Mouse (Mus musculus) embryonic facial prominence, embryonic 12.5 days (tissue): ENCODE data around the gene Epn2. TPM values are rescaled to one million over a fixed set of nuclear protein-coding genes. Genes with fewer than 3 reads are reported as not detected.
"Not testable (repeated sequence)": the region's sequence is repeated elsewhere in the genome, so short reads cannot be mapped to it uniquely, and the experiment has no call there.

Experiments used
- ATAC-seq: fragments of 200-750 bp; cut with Nextera tagmentation; 2 replicates; pipeline ENCODE4 v1.8.0; 2017; ENCODE audit not compliant: insufficient number of reproducible peaks, insufficient read depth, low FRiP score, low TSS enrichment
- H3K27ac ChIP-seq: fragments of 300-500 bp; sonication (generic); 2 replicates; pipeline ENCODE4 v1.5.1; 2016; ENCODE audit warnings: mild to moderate bottlenecking
- H3K27me3 ChIP-seq: fragments of 300-500 bp; sonication (generic); 2 replicates; pipeline ENCODE4 v1.6.1; 2016; ENCODE audit warnings: mild to moderate bottlenecking, moderate library complexity
- H3K36me3 ChIP-seq: fragments of 300-500 bp; sonication (generic); 2 replicates; pipeline ENCODE4 v1.6.1; 2016; ENCODE audit warnings: mild to moderate bottlenecking
- H3K4me1 ChIP-seq: fragments of 300-500 bp; sonication (generic); 2 replicates; pipeline ENCODE4 v1.6.1; 2016
- H3K4me2 ChIP-seq: fragments of 300-500 bp; sonication (generic); replicated peaks from 2 replicates; pipeline ENCODE4 v1.6.1; 2016; ENCODE audit warnings: mild to moderate bottlenecking, moderate library complexity
- H3K4me3 ChIP-seq: fragments of 300-500 bp; sonication (generic); 2 replicates; pipeline ENCODE4 v1.5.1; 2016; ENCODE audit warnings: mild to moderate bottlenecking
- H3K9ac ChIP-seq: fragments of 300-500 bp; sonication (generic); 2 replicates; pipeline ENCODE4 v1.6.1; 2016; ENCODE audit warnings: mild to moderate bottlenecking, moderate library complexity
- H3K9me3 ChIP-seq: fragments of 300-500 bp; sonication (generic); 2 replicates; pipeline ENCODE4 v1.6.1; 2016; ENCODE audit warnings: mild to moderate bottlenecking, moderate library complexity
- WGBS: fragments of 180-500 bp; shearing (Covaris S2); methylation state at CpG from one replicate; pipeline ENCODE4 v1.1.7; 2016; 5-methylcytosine and 5-hydroxymethylcytosine counted together
- polyA plus RNA-seq: library from polyadenylated mRNA; unstranded; fragments of >200 nt; fragmentation: Nextera tagmentation; extraction: Ambion mirVana; gene quantifications from 2 replicates; pipeline ENCODE4 v1.2.1, GENCODE M21; 2016

The Epn2 gene
- polyA plus RNA-seq, 1 experiment from 2014 or later = 28.3 TPM

DNA sequence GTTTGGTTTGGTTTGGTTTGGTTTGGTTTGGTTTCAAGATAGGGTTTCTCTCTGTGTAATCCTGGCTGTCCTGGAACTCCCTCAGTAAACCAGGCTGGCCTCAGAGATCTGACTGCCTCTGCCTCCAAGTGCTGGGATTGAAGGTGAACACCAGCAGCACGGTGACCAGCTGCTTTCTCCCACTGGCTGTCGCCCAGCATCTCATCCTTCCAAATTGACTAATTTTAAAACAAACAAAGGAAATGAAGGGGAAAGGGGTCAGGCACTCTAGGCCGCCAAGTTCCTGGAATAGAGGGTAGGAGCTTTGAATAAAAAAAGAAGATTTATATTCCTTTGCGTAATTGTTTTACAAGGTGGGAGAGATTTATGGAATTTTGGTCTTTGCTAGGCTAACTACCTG is 5.9 kb upstream of the Epn2 start:
- no peaks in the 10 kb centered on the region for H3K4me1 ChIP-seq
- H3K27ac ChIP-seq = no peak overlapping the region
- no peak overlapping the region for H3K9ac ChIP-seq
- no peaks in the 10 kb centered on the region for H3K27me3 ChIP-seq
- H3K4me3 ChIP-seq = no peak overlapping the region
- H3K4me2 ChIP-seq = no peak overlapping the region
- 67% methylated on average over 4 of the region's 4 CpGs for WGBS
- no peaks in the 10 kb centered on the region for H3K36me3 ChIP-seq
- H3K9me3 ChIP-seq = no peaks in the 10 kb centered on the region
- ATAC-seq = no peak

DNA sequence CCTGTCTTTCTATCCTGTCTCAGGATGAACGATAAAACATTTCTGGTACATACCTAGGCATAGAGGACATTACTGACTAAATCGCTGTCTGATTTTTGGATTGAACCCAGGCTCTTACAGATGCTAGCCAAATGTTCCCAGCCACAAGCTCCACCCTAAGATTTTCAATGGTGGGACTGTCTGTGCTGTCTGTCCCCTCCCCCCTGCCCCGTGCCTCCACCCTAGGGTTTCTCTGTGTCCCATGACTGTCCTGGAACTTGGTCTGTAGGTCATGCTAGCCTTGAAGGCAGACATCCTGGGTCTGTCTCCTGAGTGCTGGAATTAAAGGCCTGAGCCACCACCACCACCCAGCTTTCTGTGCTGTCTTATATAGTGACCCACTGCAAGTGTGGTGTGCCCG is 5.3 kb upstream of the Epn2 start:
- no peaks in the 10 kb centered on the region for H3K4me1 ChIP-seq
- H3K9ac ChIP-seq = no peak overlapping the region
- H3K9me3 ChIP-seq = no peaks in the 10 kb centered on the region
- 68% methylated on average over 4 of the region's 4 CpGs for WGBS
- H3K27me3 ChIP-seq = no peaks in the 10 kb centered on the region
- no peaks in the 10 kb centered on the region for H3K36me3 ChIP-seq
- ATAC-seq = no peak
- no peak overlapping the region for H3K4me2 ChIP-seq
- H3K4me3 ChIP-seq = no peak overlapping the region
- no peak overlapping the region for H3K27ac ChIP-seq

DNA sequence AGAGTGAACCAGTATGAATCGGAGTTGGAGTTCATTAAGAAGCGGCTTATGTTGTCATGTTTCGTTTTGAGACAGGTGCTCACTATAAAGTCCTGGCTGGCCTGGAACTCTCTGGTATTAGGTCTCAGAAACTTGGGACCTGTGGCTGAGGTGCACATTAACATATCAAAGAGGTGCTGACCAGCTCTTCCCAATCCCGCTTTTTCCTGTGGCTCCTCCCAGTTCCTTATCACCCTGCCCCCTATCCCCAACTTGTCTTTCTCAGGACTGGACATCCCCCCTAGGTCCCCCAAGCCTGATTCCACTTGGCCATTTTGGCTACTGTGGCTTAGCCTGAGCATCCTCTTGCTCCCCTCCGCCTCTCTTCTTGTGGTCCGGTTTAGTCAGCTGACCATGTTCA is 4.6 kb upstream of the Epn2 start:
- Histone ChIP-seq H3K27ac (no peak overlapping the region), H3K4me3 (no peak overlapping the region), H3K27me3 (no peaks in the 10 kb centered on the region), H3K4me1 (no peaks in the 10 kb centered on the region), H3K36me3 (no peaks in the 10 kb centered on the region), H3K4me2 (no peak overlapping the region), H3K9ac (no peak overlapping the region), H3K9me3 (no peaks in the 10 kb centered on the region)
- no peak for ATAC-seq
- WGBS = 71% methylated on average over 6 of the region's 6 CpGs

DNA sequence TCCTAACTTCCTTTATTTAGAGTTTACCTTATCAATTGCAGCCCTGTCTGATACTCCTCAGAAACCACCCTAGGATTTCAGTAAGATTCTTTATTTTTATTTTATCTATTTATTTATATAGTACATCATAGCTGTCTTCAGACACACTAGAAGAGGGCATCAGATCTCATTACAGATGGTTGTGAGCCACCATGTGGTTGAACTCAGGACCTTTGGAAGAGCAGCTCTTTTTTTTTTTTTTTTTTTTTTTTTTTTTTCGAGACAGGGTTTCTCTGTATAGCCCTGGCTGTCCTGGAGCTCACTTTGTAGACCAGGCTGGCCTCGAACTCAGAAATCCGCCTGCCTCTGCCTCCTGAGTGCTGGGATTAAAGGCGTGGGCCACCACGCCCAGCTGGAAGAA is 3.3 kb upstream of the Epn2 start:
- not testable (repeated sequence) for ATAC-seq, H3K9ac ChIP-seq, H3K4me1 ChIP-seq, H3K27ac ChIP-seq, H3K27me3 ChIP-seq, H3K4me2 ChIP-seq, H3K4me3 ChIP-seq, H3K9me3 ChIP-seq, H3K36me3 ChIP-seq
- WGBS = 90% methylated on average over 4 of the region's 5 CpGs

DNA sequence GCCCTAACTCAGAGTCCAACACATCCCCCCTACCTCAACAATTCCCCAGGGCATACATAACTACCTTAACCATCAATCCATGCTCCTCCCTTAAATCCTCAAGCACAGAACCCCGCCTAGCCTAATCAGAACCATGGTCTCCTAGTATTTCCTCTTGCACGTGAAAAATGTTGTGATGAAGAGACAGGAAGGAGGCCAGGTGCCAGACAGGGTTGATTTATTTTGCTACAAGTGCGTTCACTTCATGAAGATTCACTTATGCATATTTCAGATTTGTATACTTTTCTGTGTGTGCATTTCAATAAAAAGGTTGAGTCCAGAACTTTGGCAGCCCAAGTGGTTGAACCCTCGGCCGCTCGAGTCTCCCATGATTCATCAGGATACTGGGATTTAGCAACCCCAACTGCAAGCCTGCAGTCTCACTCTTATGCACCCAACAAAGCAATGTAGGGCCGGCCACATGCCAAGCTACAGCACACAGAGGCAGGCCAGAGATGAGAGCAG is 443 bp upstream of the Epn2 start:
- Histone ChIP-seq H3K27ac (peak overlapping the region; percentile 86; the same call in 1 of the 2 replicates), H3K4me1 (peaks cover 10% of the 10 kb centered on the region), H3K36me3 (no peaks in the 10 kb centered on the region), H3K9me3 (no peaks in the 10 kb centered on the region), H3K27me3 (no peaks in the 10 kb centered on the region), H3K9ac (no peak overlapping the region), H3K4me3 (peak overlapping the region; percentile 92), H3K4me2 (peak overlapping the region; percentile 74; the same call in 1 of the 2 replicates)
- ATAC-seq = no peak
- WGBS = 82% methylated on average over 7 of the region's 7 CpGs

DNA sequence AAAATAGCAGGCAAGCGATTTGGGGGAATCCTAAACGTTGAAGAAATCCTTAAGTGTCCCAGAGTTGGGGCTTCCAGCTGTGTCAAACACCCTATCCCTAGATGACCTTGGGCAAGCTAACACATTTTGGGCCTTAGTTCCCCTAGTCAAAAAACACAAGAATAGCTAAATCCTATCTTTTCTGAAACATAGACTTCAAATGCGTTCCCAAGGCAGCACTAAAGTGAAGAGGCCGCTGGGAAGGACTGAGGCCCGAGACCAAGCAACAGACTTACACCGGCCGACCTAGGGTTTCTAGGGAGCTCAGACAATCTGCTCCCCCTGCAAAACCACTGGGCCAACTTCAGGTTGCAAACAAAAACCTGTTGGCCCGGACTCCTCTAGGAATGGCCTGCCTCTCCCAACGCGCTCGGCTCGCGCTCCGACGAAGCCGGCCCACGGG is 925 bp downstream of the Epn2 start:
- H3K4me2 ChIP-seq = peak overlapping the region; percentile 74
- H3K4me1 ChIP-seq = peaks cover 10% of the 10 kb centered on the region
- H3K27ac ChIP-seq = peak overlapping the region; percentile 86
- peak overlapping the region; percentile 92 for H3K4me3 ChIP-seq
- no peaks in the 10 kb centered on the region for H3K27me3 ChIP-seq
- no peak for ATAC-seq
- H3K9ac ChIP-seq = peak overlapping the region; percentile 88
- no peaks in the 10 kb centered on the region for H3K36me3 ChIP-seq
- 1% methylated on average over 17 of the region's 17 CpGs for WGBS
- H3K9me3 ChIP-seq = no peaks in the 10 kb centered on the region

DNA sequence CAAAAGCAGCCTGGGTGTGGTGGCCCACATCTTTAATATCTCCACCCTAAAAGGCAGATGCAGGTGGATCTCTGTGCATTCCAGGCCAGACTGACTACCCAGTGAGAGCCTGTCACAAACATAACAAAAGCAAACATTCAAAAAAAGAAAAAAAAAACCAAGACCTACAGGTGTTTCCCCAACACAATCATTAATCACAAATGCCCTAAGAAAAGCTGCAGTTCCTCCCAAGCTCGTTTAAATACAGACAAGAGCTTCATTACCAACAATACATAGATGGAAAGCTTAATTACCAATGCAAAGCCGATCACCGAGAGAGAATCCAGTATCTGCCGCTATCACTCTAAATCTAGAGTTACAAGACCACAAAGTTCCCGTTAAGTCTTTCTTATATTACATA is 1.5 kb downstream of the Epn2 start:
- H3K9me3 ChIP-seq = no peaks in the 10 kb centered on the region
- peak overlapping the region; percentile 88 for H3K9ac ChIP-seq
- peak overlapping the region; percentile 92 for H3K4me3 ChIP-seq
- no peak overlapping the region for H3K27ac ChIP-seq
- H3K4me2 ChIP-seq = peak overlapping the region; percentile 74
- H3K36me3 ChIP-seq = no peaks in the 10 kb centered on the region
- H3K27me3 ChIP-seq = no peaks in the 10 kb centered on the region
- H3K4me1 ChIP-seq = peaks cover 10% of the 10 kb centered on the region
- WGBS = 9% methylated on average over 5 of the region's 5 CpGs
- no peak for ATAC-seq

DNA sequence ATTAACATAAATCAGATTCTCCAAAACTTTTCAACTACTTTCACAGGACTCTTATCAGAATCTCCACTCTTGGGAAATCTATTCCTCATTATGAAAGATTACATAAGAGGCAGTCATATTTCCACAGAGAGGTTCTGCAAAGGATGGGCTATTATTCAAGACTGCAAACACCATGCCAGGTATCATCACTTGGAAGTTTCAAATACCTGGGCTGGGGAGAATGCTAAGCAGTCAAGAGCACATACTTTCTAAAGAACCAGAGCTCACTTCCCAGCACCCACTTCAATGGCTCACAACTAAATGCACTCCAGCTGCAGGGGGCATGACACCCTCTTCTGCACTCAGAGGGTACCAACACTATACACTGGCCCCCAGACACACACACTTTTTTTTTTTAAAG is 2.1 kb downstream of the Epn2 start:
- no peak overlapping the region for H3K27ac ChIP-seq
- no peaks in the 10 kb centered on the region for H3K27me3 ChIP-seq
- no peak for ATAC-seq
- H3K9me3 ChIP-seq = no peaks in the 10 kb centered on the region
- no peaks in the 10 kb centered on the region for H3K36me3 ChIP-seq
- no peak overlapping the region for H3K4me3 ChIP-seq
- H3K9ac ChIP-seq = no peak overlapping the region
- peak overlapping the region; percentile 74 for H3K4me2 ChIP-seq
- peaks cover 10% of the 10 kb centered on the region for H3K4me1 ChIP-seq

DNA sequence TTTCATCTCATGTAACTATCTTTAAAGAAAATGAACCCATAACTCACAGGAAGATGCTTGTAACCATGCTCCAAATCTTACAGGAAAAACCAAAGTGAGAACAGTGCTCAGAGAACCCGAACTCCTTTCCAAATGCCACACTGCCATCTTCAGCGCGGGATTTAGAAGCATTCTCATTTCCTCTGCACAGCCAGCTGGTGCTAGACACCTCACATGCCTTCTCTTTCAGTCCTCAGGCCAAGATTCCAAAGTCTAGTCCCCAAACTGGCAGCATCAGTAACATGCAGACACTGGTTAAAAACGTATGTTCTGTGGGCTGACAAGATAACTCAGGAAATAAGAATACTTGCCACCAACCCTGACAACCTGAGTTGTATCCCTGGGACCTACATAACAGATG is 6.2 kb downstream of the Epn2 start:
- peaks cover 10% of the 10 kb centered on the region for H3K4me1 ChIP-seq
- 84% methylated on average over 4 of the region's 4 CpGs for WGBS
- no peaks in the 10 kb centered on the region for H3K36me3 ChIP-seq
- ATAC-seq = no peak
- no peak overlapping the region for H3K4me3 ChIP-seq
- no peak overlapping the region for H3K4me2 ChIP-seq
- no peaks in the 10 kb centered on the region for H3K9me3 ChIP-seq
- no peak overlapping the region for H3K27ac ChIP-seq
- H3K27me3 ChIP-seq = no peaks in the 10 kb centered on the region
- H3K9ac ChIP-seq = no peak overlapping the region

DNA sequence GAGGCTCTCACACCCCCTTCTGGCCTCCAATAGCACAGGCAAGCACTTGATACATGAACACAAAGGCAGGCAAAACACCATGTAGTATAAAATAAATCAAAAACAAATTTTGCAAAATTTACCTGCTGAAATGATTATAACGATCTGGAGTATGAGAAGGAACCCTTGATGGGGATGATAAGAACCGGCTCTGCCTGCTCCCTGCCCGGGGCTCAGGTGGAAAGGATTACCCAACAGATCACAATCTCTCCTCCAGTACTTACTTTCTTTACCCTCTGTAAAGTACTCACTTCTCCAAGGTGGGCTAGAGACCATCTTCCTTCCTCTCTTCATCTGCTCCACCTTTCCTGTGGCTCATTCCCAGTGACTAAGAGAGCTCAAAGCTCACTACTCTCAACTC is 8.3 kb downstream of the Epn2 start:
- Histone ChIP-seq H3K4me1 (no peaks in the 10 kb centered on the region), H3K27ac (no peak overlapping the region), H3K9me3 (no peaks in the 10 kb centered on the region), H3K9ac (no peak overlapping the region), H3K27me3 (no peaks in the 10 kb centered on the region), H3K4me2 (no peak overlapping the region), H3K4me3 (no peak overlapping the region), H3K36me3 (no peaks in the 10 kb centered on the region)
- no peak for ATAC-seq
- 92% methylated on average over 3 of the region's 3 CpGs for WGBS

DNA sequence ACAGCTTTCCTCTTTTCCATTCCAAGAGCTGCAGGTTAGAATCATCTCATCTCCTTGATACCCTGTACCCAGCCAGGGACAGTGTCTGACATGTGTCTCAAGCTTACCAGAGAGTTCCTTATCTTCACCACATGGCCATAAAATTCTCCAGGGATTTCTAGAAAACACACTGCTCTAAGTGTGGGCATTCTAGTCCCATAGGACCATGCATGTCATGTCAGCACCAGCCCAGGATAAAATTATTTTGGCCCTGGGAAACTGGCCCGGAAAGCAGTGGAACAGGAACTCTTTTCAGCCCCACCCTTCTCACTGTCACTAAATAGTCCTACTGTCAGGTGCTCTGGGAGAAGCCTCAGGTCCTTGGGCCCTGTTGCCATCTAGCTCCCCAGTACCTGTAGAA is 9.8 kb downstream of the Epn2 start:
- Histone ChIP-seq H3K9me3 (no peaks in the 10 kb centered on the region), H3K36me3 (no peaks in the 10 kb centered on the region), H3K27me3 (no peaks in the 10 kb centered on the region), H3K4me3 (no peak overlapping the region), H3K9ac (no peak overlapping the region), H3K27ac (no peak overlapping the region), H3K4me1 (no peaks in the 10 kb centered on the region), H3K4me2 (no peak overlapping the region)
- ATAC-seq = no peak
- WGBS = 94% methylated on average over 1 of the region's 1 CpGs

DNA sequence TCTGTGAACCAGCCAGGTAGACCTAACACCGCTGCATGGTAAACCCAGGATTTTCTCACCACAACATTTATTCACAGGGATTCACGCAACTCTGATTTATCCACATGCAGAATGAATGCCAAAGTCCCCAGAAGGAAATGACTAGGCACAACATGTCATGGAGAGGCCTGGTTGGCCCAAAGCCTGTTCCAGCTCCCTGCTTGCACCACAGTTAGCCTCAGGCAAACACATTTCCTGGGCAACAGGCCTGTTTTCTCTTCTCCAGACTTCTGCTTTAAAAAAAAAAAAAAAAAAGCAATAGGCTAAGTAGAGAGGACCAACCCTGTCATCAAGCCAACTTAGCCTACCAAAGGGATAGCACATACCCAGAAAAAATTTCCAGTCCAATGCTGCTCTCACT is 14.9 kb downstream of the Epn2 start:
- Histone ChIP-seq H3K27me3 (no peaks in the 10 kb centered on the region), H3K4me2 (no peak overlapping the region), H3K36me3 (no peaks in the 10 kb centered on the region), H3K9ac (no peak overlapping the region), H3K4me1 (no peaks in the 10 kb centered on the region), H3K27ac (no peak overlapping the region), H3K9me3 (no peaks in the 10 kb centered on the region), H3K4me3 (no peak overlapping the region)
- 95% methylated on average over 2 of the region's 2 CpGs for WGBS
- no peak for ATAC-seq

DNA sequence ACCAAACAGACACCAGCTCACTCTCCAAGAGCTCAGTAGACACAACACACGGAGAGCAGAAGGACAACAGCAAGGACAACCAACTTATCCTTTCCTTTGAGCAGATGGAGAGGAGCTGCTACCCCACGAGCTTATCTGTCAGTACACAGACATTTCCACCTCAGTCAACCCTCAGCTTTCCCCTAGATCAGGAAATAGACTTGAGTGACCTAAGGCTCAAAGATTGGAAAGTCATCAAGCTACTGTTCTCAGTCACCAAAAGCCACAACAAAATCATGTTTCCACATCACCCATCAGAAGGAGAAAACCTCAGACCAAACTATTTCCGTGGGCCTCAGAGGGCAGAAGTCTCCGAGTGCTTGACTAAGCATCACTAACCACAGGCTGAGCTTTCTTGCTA is 15.5 kb downstream of the Epn2 start:
- Histone ChIP-seq H3K27ac (no peak overlapping the region), H3K9ac (no peak overlapping the region), H3K36me3 (no peaks in the 10 kb centered on the region), H3K4me2 (no peak overlapping the region), H3K4me1 (no peaks in the 10 kb centered on the region), H3K27me3 (no peaks in the 10 kb centered on the region), H3K9me3 (no peaks in the 10 kb centered on the region), H3K4me3 (no peak overlapping the region)
- 74% methylated on average over 4 of the region's 4 CpGs for WGBS
- no peak for ATAC-seq
